Mouse (Mus musculus) lung, embryonic 15.5 days (tissue): ENCODE results near the gene Itpk1. TPM values are rescaled to one million over a fixed set of nuclear protein-coding genes. Genes with fewer than 3 reads are reported as not detected.

Source experiments
- ATAC-seq: fragments of 200-750 bp; cut with Nextera tagmentation; 2 replicates; pipeline ENCODE4 v1.8.0; 2017; ENCODE audit warnings: moderate number of reproducible peaks, borderline replicate concordance; ENCODE audit not compliant: low FRiP score, low TSS enrichment; ENCODE audit errors: extremely low read depth
- H3K27ac ChIP-seq: fragments of 300-500 bp; sonication (generic); 2 replicates; pipeline ENCODE4 v1.5.1; 2015; ENCODE audit warnings: moderate library complexity, mild to moderate bottlenecking, inconsistent platforms
- H3K27me3 ChIP-seq: fragments of 300-500 bp; sonication (generic); 2 replicates; pipeline ENCODE4 v1.6.1; 2015; ENCODE audit warnings: inconsistent platforms
- H3K36me3 ChIP-seq: fragments of 300-500 bp; sonication (generic); 2 replicates; pipeline ENCODE4 v1.6.1; 2015; ENCODE audit warnings: inconsistent platforms
- H3K4me1 ChIP-seq: fragments of 300-500 bp; sonication (generic); 2 replicates; pipeline ENCODE4 v1.6.1; 2015; ENCODE audit warnings: inconsistent platforms
- H3K4me2 ChIP-seq: fragments of 300-500 bp; sonication (generic); 2 replicates; pipeline ENCODE4 v1.6.1; 2015; ENCODE audit warnings: inconsistent platforms, mild to moderate bottlenecking, moderate library complexity
- H3K4me3 ChIP-seq: fragments of 300-500 bp; sonication (generic); 2 replicates; pipeline ENCODE4 v1.5.1; 2015; ENCODE audit warnings: mild to moderate bottlenecking, inconsistent platforms
- H3K9ac ChIP-seq: fragments of 300-500 bp; sonication (generic); 2 replicates; pipeline ENCODE4 v1.6.1; 2015; ENCODE audit warnings: inconsistent platforms
- H3K9me3 ChIP-seq: fragments of 300-500 bp; sonication (generic); 2 replicates; pipeline ENCODE4 v1.6.1; 2016; ENCODE audit warnings: inconsistent platforms
- WGBS: fragments of 180-500 bp; shearing (Covaris S2); methylation state at CpG from one replicate; pipeline ENCODE4 v1.1.7; 2015; 5-methylcytosine and 5-hydroxymethylcytosine counted together
- polyA plus RNA-seq: library from polyadenylated mRNA; unstranded; fragments of >200 nt; fragmentation: Nextera tagmentation; extraction: Ambion mirVana; gene quantifications from 2 replicates; pipeline ENCODE4 v1.2.1, GENCODE M21; 2015

Gene Itpk1
- polyA plus RNA-seq, result 8.0 and 9.6 TPM in 2 replicates

- peak; percentile 93 for ATAC-seq
- Histone ChIP-seq H3K36me3 (no peaks in the 10 kb centered on the region), H3K9me3 (no peaks in the 10 kb centered on the region), H3K27me3 (no peaks in the 10 kb centered on the region), H3K4me2 (peak within 1 kb of the TSS; percentile 99), H3K27ac (peak within 1 kb of the TSS; percentile 87), H3K4me1 (peaks cover 24% of the 10 kb centered on the region), H3K4me3 (peak within 1 kb of the TSS; percentile 84), H3K9ac (peak within 1 kb of the TSS; percentile 77)
- under 1% methylated on average over 53 of the region's 105 CpGs for WGBS
These were observed at the start of gene Itpk1 for GRCm38 (mm10) chr12:102704457-102705198. Gene Itpk1 (minus strand): TSS chr12:102704930.

- Histone ChIP-seq H3K9me3 (no peaks in the 10 kb centered on the region), H3K27me3 (no peaks in the 10 kb centered on the region), H3K9ac (no peak overlapping the region), H3K4me1 (peaks cover 9% of the 10 kb centered on the region; the same call in 1 of the 2 replicates), H3K4me3 (no peak overlapping the region), H3K4me2 (no peak overlapping the region), H3K36me3 (peaks cover 6% of the 10 kb centered on the region; the same call in 1 of the 2 replicates), H3K27ac (no peak overlapping the region)
- no peak for ATAC-seq
- WGBS, result 81% methylated on average over 3 of the region's 3 CpGs
These were observed 43.5 kb upstream of the Itpk1 start for GRCm38 (mm10) chr12:102748256-102748655.

- Histone ChIP-seq H3K4me3 (peak overlapping the region; percentile 89; the same call in 1 of the 2 replicates), H3K27me3 (no peaks in the 10 kb centered on the region), H3K27ac (no peak overlapping the region), H3K36me3 (peaks cover 6% of the 10 kb centered on the region; the same call in 1 of the 2 replicates), H3K9me3 (no peaks in the 10 kb centered on the region), H3K9ac (0 out of 2 replicates have a peak overlapping the region, but pooled peaks have one; percentile 87), H3K4me1 (peaks cover 20% of the 10 kb centered on the region), H3K4me2 (peak overlapping the region; percentile 82; the same call in 1 of the 2 replicates)
- 60% methylated on average over 6 of the region's 6 CpGs for WGBS
- no peak for ATAC-seq
These were observed 40.1 kb upstream of the Itpk1 start for GRCm38 (mm10) chr12:102744839-102745238.

GRCm38 (mm10) chr12:102743589-102744574 lies 39.2 kb upstream of the Itpk1 start, which contains the start of the genes Moap1 and Tmem251:
Gene Moap1 (minus strand): TSS chr12:102743661.
Gene Tmem251 (plus strand): TSS chr12:102743762.
- Histone ChIP-seq H3K4me1 (peaks cover 20% of the 10 kb centered on the region), H3K9ac (peak within 1 kb of the TSS; percentile 87), H3K36me3 (peaks cover 6% of the 10 kb centered on the region; the same call in 1 of the 2 replicates), H3K4me2 (peak within 1 kb of the TSS; percentile 82), H3K27me3 (no peaks in the 10 kb centered on the region), H3K27ac (peak within 1 kb of the TSS; percentile 92), H3K9me3 (no peaks in the 10 kb centered on the region), H3K4me3 (peak within 1 kb of the TSS; percentile 89)
- WGBS, result under 1% methylated on average over 60 of the region's 63 CpGs
- peak; percentile 97 for ATAC-seq

GRCm38 (mm10) chr12:102743036-102743588 lies 38.4 kb upstream of the Itpk1 start:
- no peaks in the 10 kb centered on the region for H3K27me3 ChIP-seq
- peak overlapping the region; percentile 89 for H3K4me3 ChIP-seq
- WGBS, result under 1% methylated on average over 33 of the region's 33 CpGs
- H3K4me1 ChIP-seq, result peaks cover 20% of the 10 kb centered on the region
- H3K27ac ChIP-seq, result peak overlapping the region; percentile 92; the same call in 1 of the 2 replicates
- ATAC-seq, result no peak
- H3K4me2 ChIP-seq, result peak overlapping the region; percentile 82
- peaks cover 3% of the 10 kb centered on the region; the same call in 1 of the 2 replicates for H3K36me3 ChIP-seq
- H3K9ac ChIP-seq, result peak overlapping the region; percentile 87
- no peaks in the 10 kb centered on the region for H3K9me3 ChIP-seq

GRCm38 (mm10) chr12:102742056-102742455 lies 37.3 kb upstream of the Itpk1 start:
- ATAC-seq, result no peak
- Histone ChIP-seq H3K9ac (no peak overlapping the region), H3K4me1 (peaks cover 20% of the 10 kb centered on the region), H3K9me3 (no peaks in the 10 kb centered on the region), H3K4me2 (no peak overlapping the region), H3K36me3 (no peaks in the 10 kb centered on the region), H3K27ac (no peak overlapping the region), H3K27me3 (no peaks in the 10 kb centered on the region), H3K4me3 (no peak overlapping the region)
- WGBS, result 68% methylated on average over 7 of the region's 7 CpGs

GRCm38 (mm10) chr12:102740285-102740684 lies 35.6 kb upstream of the Itpk1 start:
- no peaks in the 10 kb centered on the region for H3K9me3 ChIP-seq
- H3K4me1 ChIP-seq, result peaks cover 20% of the 10 kb centered on the region
- WGBS, result 66% methylated on average over 3 of the region's 3 CpGs
- no peaks in the 10 kb centered on the region for H3K36me3 ChIP-seq
- no peaks in the 10 kb centered on the region for H3K27me3 ChIP-seq
- H3K4me2 ChIP-seq, result no peak overlapping the region
- ATAC-seq, result no peak
- no peak overlapping the region for H3K4me3 ChIP-seq
- no peak overlapping the region for H3K27ac ChIP-seq
- H3K9ac ChIP-seq, result no peak overlapping the region

- Histone ChIP-seq H3K4me1 (peaks cover 11% of the 10 kb centered on the region), H3K9me3 (no peaks in the 10 kb centered on the region), H3K4me2 (no peak overlapping the region), H3K4me3 (no peak overlapping the region), H3K27me3 (no peaks in the 10 kb centered on the region), H3K27ac (no peak overlapping the region), H3K36me3 (no peaks in the 10 kb centered on the region), H3K9ac (no peak overlapping the region)
- no peak for ATAC-seq
- WGBS, result 69% methylated on average over 5 of the region's 5 CpGs
These were observed 34.4 kb upstream of the Itpk1 start for GRCm38 (mm10) chr12:102739096-102739495.

GRCm38 (mm10) chr12:102733381-102733780 lies 28.7 kb upstream of the Itpk1 start:
- Histone ChIP-seq H3K9ac (no peak overlapping the region), H3K9me3 (no peaks in the 10 kb centered on the region), H3K36me3 (no peaks in the 10 kb centered on the region), H3K4me2 (no peak overlapping the region), H3K27me3 (no peaks in the 10 kb centered on the region), H3K4me3 (no peak overlapping the region), H3K27ac (no peak overlapping the region), H3K4me1 (peaks cover 15% of the 10 kb centered on the region; the same call in 1 of the 2 replicates)
- 7% methylated on average over 5 of the region's 5 CpGs for WGBS
- no peak for ATAC-seq

GRCm38 (mm10) chr12:102730798-102731619 lies 26.3 kb upstream of the Itpk1 start:
- Histone ChIP-seq H3K9me3 (no peaks in the 10 kb centered on the region), H3K9ac (no peak overlapping the region), H3K4me1 (peaks cover 15% of the 10 kb centered on the region; the same call in 1 of the 2 replicates), H3K4me2 (peak overlapping the region; percentile 49), H3K36me3 (no peaks in the 10 kb centered on the region), H3K27me3 (no peaks in the 10 kb centered on the region), H3K4me3 (peak overlapping the region; percentile 22; the same call in 1 of the 2 replicates), H3K27ac (0 out of 2 replicates have a peak overlapping the region, but pooled peaks have one; percentile 51)
- WGBS, result 33% methylated on average over 16 of the region's 16 CpGs
- peak; percentile 1; the same call in 1 of the 2 replicates for ATAC-seq
